Mouse (Mus musculus): Measurements from ENCODE around the gene Micall1. TPM values are rescaled to one million over a fixed set of nuclear protein-coding genes. Genes with fewer than 3 reads are reported as not detected.

Micall1 gene
- total and polyA plus RNA-seq, 2 experiments from 2014 or later: 10.3 to 35.5 TPM

DNA sequence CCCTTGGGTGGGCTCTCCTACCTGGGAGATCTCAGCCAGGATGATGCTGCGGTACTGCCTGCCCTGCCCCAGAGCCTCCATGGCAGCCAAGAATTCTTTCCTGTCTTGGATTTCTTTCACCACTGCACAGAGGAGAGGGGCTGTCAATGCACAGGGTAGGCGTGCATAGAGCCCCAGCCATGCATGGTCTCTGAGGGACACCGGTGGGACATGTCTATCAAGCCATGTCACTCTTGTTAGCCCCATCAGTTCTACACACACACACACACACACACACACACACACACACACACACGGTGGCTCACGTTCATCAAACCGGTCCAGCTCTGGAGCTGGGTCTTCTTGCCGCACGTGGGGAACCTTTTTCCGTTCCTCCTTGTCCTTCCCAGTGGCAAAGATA is 26.6 kb downstream of the Micall1 start:
- Histone ChIP-seq H3K9me3 (ENCODE audit: low read length) (no peaks in the 10 kb centered on the region), H3K36me3 (ENCODE audit: insufficient read depth, low read length) (peaks cover 38% of the 10 kb centered on the region), H3K4me3 (ENCODE audit: low read depth, low read length) (no peak overlapping the region), H3K27ac (ENCODE audit: low read depth, low read length) (no peak overlapping the region), H3K4me1 (ENCODE audit: insufficient read depth, low read length) (no peaks in the 10 kb centered on the region; the same call in 1 of the 2 replicates), H3K9ac (replicated peaks; ENCODE audit: low read length, poor library complexity, severe bottlenecking) (no peak overlapping the region), H3K4me2 (ENCODE audit: low read depth, low read length, poor library complexity, severe bottlenecking) (no peak overlapping the region), H3K27me3 (ENCODE audit: insufficient read depth, low read length) (no peaks in the 10 kb centered on the region)
- no peak for DNase-seq (ENCODE audit: low spot score)
- no peak for TF ChIP-seq CTCF (IDR thresholded peaks at IDR 0.05)
- no peak for ATAC-seq (ENCODE audit: low FRiP score)
- WGBS: 69% methylated on average over 9 of the region's 9 CpGs

DNA sequence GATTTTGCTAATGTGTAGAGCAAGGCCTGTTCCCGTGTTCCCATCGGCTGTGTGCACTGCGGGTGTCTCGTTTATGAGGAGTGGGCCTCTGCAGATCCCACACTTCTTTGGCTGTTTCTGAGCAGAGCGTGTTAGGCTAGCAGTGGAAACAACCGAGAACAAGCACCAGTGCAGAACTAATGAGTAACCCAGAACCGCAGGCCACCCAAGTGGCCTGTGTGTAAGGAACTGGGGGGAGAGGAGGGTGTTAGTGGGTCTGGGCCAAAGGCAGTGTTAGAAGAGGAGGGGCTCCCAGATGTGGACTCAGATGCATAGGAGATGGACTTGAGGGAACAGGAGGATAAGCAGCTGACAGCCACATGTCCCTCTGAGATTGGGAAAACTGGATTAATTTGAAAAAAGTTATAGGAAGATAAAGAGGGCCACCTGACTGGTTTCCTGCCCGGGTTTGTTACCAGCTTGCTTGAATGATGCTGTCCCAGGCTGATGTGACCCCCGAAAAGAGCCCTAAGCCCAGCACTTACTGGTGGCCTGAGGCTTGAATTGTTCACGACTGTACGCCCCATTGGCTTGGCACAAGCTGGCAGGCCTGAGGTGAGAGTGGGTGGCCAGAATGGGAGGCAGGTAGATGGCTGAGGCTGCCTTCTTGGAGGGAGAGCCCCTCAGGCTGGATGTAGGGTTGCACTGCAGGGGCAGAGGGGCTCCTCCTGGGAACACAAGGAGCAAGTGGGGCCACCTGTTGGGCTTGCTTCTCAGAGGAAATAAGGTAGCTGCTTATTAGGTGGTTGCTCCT is 27.3 kb downstream of the Micall1 start:
- Histone ChIP-seq H3K9me3 (ENCODE audit: low read length) (no peaks in the 10 kb centered on the region), H3K27me3 (ENCODE audit: insufficient read depth, low read length) (no peaks in the 10 kb centered on the region), H3K4me1 (ENCODE audit: insufficient read depth, low read length) (no peaks in the 10 kb centered on the region; the same call in 1 of the 2 replicates), H3K36me3 (ENCODE audit: insufficient read depth, low read length) (peaks cover 32% of the 10 kb centered on the region), H3K4me2 (ENCODE audit: low read depth, low read length, poor library complexity, severe bottlenecking) (no peak overlapping the region), H3K4me3 (ENCODE audit: low read depth, low read length) (no peak overlapping the region), H3K27ac (ENCODE audit: low read depth, low read length) (no peak overlapping the region), H3K9ac (replicated peaks; ENCODE audit: low read length, poor library complexity, severe bottlenecking) (no peak overlapping the region)
- DNase-seq (ENCODE audit: low spot score) (no peak), ATAC-seq (ENCODE audit: low FRiP score) (no peak)
- WGBS: 61% methylated on average over 11 of the region's 11 CpGs
- TF ChIP-seq CTCF (IDR thresholded peaks at IDR 0.05): no peak

DNA sequence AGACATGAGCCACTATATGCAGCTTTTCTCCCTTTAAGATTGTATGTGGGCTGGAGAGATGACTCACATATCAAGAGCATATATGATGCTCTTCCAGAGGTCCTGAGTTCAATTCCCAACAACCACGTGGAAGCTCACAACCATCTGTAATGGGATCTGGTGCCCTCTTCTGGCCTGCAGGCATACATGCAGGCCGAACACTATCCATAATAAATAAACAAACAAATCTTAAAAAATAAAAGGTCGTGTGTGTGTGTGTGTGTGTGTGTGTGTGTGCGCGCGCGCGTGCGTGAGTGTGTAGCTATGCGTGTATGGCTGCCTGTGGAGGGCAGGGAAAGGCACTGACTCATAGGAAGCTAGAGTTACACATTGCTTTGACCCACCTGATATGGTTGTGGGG is 30.9 kb downstream of the Micall1 start:
- Histone ChIP-seq H3K27ac (ENCODE audit: low read depth, low read length) (no peak overlapping the region), H3K27me3 (ENCODE audit: insufficient read depth, low read length) (no peaks in the 10 kb centered on the region), H3K9ac (replicated peaks; ENCODE audit: low read length, poor library complexity, severe bottlenecking) (no peak overlapping the region), H3K4me3 (ENCODE audit: low read depth, low read length) (no peak overlapping the region), H3K4me1 (ENCODE audit: insufficient read depth, low read length) (peaks cover 4% of the 10 kb centered on the region; the same call in 1 of the 2 replicates), H3K36me3 (ENCODE audit: insufficient read depth, low read length) (peaks cover 7% of the 10 kb centered on the region; the same call in 1 of the 2 replicates), H3K9me3 (ENCODE audit: low read length) (no peaks in the 10 kb centered on the region), H3K4me2 (ENCODE audit: low read depth, low read length, poor library complexity, severe bottlenecking) (no peak overlapping the region)
- TF ChIP-seq CTCF (IDR thresholded peaks at IDR 0.05): peak; percentile 69
- WGBS: 62% methylated on average over 10 of the region's 10 CpGs
- DNase-seq (ENCODE audit: low spot score) (no peak), ATAC-seq (ENCODE audit: low FRiP score) (no peak)

DNA sequence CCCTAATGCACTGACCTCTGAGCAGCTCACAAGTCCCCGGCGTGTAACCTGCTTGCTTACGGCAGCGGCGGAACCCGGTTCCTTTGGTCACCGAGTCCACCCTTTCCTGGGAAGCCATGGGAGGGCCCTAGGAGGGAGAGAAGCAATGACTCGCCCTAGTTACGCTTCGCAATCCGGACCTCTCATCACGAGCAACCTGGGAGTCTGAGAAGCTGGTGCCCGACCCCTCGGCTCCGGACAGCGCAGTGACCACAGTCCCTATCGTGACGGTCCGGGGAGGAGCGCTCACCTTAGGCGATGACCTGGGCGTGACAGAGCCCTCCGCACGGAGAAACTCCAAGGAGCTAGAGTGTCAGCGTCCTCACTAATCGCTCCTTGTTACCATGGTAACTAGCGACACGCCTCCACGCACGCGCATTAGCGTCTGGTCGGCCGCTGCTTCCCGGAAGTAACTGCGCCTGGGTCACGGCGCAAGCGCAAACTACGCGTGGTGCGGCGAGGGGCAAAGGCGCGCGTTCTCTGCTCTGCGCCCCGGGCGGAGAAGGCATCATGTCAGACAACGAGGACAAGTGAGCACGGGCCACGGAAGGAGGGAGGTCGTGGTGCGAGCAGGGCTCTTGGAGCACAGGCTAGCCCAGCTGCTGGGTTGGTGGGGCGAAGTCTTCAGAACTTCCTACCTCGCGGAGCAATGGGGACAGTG is 32.3 kb downstream of the Micall1 start, which contains the start of the genes Polr2f and 1700088E04Rik:
Gene Polr2f, plus strand, starts transcription at position 144 of the 700 bp plus-strand sequence.
Gene 1700088E04Rik, minus strand, starts transcription at position 388 of the 700 bp plus-strand sequence.
- peak within 1 kb of the TSS; percentile 88 for H3K4me3 ChIP-seq (ENCODE audit: low read depth, low read length)
- H3K36me3 ChIP-seq (ENCODE audit: insufficient read depth, low read length): peaks cover 18% of the 10 kb centered on the region; the same call in 1 of the 2 replicates
- peak within 1 kb of the TSS; percentile 92 for H3K4me2 ChIP-seq (ENCODE audit: low read depth, low read length, poor library complexity, severe bottlenecking)
- DNase-seq (ENCODE audit: low spot score): peak; percentile 97
- peak within 1 kb of the TSS; percentile 75 for H3K9ac ChIP-seq (replicated peaks; ENCODE audit: low read length, poor library complexity, severe bottlenecking)
- no peaks in the 10 kb centered on the region for H3K27me3 ChIP-seq (ENCODE audit: insufficient read depth, low read length)
- under 1% methylated on average over 57 of the region's 57 CpGs for WGBS
- ATAC-seq (ENCODE audit: low FRiP score): peak; percentile 84
- no peaks in the 10 kb centered on the region for H3K9me3 ChIP-seq (ENCODE audit: low read length)
- no peak for TF ChIP-seq CTCF (IDR thresholded peaks at IDR 0.05)
- peaks cover 4% of the 10 kb centered on the region; the same call in 1 of the 2 replicates for H3K4me1 ChIP-seq (ENCODE audit: insufficient read depth, low read length)
- H3K27ac ChIP-seq (ENCODE audit: low read depth, low read length): peak within 1 kb of the TSS; percentile 52

DNA sequence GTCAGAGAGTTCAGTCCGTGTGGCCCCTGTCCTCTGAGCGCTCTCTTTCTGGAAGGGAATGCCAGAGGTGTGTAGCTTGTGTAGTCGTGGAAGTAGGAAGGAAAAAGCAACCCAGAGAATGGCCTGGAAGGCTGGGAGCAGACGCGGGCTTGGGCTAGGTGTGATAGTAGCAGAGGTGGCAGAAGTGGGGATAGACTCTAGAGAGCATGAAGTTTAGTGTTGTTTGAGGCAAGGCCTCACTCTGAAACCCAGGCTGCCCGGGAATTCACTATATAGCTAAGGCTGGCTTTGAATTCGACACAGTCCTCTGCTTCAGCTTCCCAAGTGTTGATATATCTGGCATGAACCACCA is 32.8 kb downstream of the Micall1 start:
- WGBS: 1% methylated on average over 7 of the region's 7 CpGs
- TF ChIP-seq CTCF (IDR thresholded peaks at IDR 0.05): no peak
- Histone ChIP-seq H3K36me3 (ENCODE audit: insufficient read depth, low read length) (peaks cover 22% of the 10 kb centered on the region; the same call in 1 of the 2 replicates), H3K4me1 (ENCODE audit: insufficient read depth, low read length) (peaks cover 4% of the 10 kb centered on the region; the same call in 1 of the 2 replicates), H3K4me3 (ENCODE audit: low read depth, low read length) (peak overlapping the region; percentile 88), H3K9ac (replicated peaks; ENCODE audit: low read length, poor library complexity, severe bottlenecking) (peak overlapping the region; percentile 75), H3K27ac (ENCODE audit: low read depth, low read length) (0 out of 2 replicates have a peak overlapping the region, but pooled peaks have one; percentile 6), H3K27me3 (ENCODE audit: insufficient read depth, low read length) (no peaks in the 10 kb centered on the region), H3K9me3 (ENCODE audit: low read length) (no peaks in the 10 kb centered on the region), H3K4me2 (ENCODE audit: low read depth, low read length, poor library complexity, severe bottlenecking) (peak overlapping the region; percentile 92)
- DNase-seq (ENCODE audit: low spot score): no peak
- ATAC-seq (ENCODE audit: low FRiP score): peak; percentile 15; the same call in 1 of the 2 replicates

Measured in midbrain, postnatal 0 days (tissue).